Mouse (Mus musculus) cerebellum, adult (tissue): ENCODE results near the gene Parp3.

Experiments
- ATAC-seq: cut with Nextera tagmentation; 2 replicates; pipeline ENCODE4 v1.9.2; 2017; ENCODE audit warnings: mild to moderate bottlenecking, moderate library complexity, mixed read lengths; ENCODE audit not compliant: insufficient number of reproducible peaks, low FRiP score, low TSS enrichment

Gene Parp3

DNA sequence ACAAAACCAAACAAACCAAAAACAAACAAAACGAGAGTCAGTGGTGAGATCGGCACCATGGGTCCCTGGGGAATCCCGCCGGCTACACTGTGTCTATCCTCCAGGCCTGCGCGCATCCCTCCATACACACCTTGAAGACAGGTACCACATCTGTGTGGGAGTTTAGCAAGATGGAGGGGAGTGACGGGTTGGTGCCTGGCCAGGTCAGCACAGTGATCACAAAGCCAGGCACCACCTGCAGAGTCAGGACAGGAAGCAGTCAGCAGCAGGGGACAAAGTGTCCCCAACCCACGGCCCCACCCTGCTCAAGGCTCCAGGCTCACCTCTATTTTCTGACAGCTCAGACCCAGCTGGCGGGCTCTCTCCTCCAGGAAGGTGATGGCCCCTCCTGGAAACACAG, 40.2 kb downstream of the Parp3 start:
- no peak for ATAC-seq

DNA sequence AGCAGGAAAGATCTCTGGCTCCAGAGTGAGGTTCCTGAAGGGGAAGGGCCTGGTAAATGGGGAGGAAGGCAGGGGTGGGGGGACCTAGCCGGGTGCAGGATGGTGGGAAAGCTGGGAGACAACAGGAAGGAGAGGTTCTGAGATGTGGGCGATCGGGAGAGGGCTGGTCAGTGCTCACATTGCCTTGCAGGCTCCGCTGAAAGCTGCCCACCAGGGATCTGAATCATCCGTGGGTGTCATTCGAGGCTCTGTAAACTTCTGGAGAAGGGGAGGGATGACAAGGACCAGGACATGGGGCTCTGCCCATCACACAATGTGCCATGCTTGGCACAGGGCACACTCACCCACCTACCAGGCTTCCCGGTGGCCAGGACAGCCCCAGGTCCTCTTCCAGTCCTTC, 43.4 kb downstream of the Parp3 start:
- ATAC-seq: no peak

DNA sequence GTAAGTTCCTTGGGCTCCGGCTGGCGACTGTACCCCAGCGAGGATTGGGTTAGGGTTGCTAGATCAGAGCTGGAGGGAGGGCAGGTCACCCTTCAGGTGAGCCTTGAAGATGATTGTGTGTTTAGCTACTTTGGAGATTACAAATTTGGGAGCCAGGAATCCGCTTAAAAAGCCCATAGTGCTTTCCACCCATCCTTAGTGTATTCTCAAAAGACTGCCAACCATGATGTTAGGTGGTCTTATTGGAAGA, 46.8 kb downstream of the Parp3 start:
- no peak for ATAC-seq

DNA sequence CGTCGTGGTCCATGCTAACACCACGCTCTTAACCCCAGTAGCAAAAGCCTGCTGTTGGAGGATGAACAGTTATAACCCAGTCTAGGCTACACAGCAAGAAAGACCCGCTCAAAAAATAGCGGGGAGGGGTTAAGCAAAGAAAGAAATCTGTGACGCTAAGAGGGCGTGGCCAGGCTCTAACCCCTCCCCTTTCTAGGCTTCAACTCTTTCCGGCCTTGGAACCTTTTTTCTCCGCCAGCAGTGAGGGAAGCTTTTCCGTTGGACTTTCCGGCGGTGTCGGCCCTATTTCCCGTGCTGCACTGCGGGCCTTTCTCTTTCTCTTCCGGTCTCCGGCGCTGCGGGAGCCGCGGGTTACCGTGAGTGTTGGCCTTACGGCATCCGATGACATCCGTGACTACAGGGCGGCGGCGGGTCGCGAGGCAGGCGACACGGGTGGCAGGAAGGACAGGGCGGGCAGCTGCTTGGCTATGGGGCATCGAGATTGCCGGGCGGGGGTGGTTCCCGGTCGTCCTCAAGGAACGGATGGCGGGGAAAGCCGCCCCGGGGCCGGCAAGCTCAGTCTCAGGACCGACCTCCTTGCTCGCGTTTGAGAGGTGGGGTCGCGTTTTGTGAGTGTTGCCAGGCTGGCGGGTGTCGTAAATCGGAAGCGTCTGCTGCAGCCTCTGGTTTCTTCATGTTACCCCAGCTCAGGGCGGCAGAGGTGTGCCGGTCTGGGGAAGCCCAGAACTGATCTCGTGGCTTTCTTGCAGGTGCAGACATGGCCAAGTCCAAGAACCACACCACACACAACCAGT, 47.3 kb downstream of the Parp3 start, which contains the start of gene Rpl29:
Rpl29 (plus strand) TSS at position 234 of the 794 bp plus-strand sequence.
- ATAC-seq: peak; percentile 85

DNA sequence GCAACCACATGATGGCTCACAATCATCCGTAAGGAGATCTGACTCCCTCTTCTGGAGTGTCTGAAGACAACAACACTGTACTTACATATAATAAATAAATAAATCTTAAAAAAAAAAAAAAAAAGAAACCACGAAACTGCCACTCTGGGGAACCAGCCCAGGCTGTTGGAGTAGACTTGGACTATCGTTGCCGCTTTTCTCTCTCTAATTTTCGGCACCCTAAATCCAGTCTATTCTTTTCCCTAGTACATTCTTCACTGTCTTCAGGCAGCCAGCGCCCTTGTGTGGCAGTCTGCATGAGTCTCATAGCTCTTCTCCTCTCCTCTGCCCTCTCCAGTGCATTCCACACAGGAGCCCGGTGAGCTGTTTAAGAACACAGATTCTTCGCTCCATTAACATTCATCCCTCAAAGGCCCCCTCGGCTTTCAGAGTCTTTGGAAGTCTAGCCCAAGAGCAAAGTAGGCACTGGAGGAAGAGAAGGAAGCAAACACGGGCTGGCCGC, 48.0 kb downstream of the Parp3 start:
- peak; percentile 33; the same call in 1 of the 2 replicates for ATAC-seq

DNA sequence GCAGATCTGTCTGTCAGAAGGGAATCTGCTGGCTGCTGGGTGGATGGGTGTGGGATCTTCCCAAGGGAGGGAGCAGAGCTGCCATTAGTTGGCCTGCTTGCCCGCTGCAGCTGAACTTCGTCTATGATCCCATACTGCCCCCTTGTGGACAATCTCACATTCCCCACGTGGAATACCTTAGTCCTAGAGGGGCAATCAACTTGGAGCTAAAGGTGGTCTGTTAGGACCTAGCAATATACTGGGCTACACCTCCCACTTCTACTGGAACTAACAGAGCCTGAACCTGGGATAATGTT, 54.9 kb downstream of the Parp3 start:
- ATAC-seq: peak; percentile 65; the same call in 1 of the 2 replicates

DNA sequence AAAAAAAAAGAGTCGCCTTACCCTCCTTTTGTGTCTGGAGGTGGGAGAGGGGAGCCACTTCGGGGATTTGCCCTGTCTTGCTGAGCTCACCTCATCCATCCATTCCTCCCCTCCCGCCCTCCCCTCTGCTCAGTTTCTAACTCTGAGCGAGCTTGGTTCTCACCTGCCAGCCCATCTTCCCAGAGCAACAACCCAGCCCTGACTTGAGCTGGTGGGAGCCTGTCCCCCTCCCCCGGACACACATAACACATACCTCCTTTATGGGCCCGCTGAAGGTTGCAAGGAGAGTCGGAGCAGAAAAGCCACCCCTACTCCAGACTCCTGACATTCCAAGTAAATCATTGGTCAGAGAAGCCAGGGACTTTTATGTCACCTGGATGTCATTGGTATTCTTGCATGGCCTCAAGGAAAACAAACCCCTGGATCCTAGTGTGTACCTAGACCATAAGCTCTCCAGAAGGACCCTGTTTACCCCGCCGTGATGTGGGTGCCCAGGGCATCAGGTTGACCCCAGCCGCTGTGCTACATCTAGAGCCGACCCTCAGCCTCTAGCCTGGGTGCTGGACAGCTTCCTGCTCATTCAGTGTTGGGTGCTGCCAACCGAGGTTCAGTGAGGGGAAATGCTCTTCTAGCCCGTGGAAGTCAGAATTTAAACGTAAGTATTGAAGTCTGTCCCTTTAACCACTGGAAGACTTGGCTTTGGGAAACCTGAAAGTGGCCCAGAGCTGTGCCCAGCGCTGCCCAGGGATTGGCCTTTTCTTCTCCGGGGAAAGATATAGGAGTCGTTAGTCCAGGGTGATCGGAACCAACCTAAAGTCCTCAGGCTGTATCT, 55.5 kb downstream of the Parp3 start:
- no peak for ATAC-seq

DNA sequence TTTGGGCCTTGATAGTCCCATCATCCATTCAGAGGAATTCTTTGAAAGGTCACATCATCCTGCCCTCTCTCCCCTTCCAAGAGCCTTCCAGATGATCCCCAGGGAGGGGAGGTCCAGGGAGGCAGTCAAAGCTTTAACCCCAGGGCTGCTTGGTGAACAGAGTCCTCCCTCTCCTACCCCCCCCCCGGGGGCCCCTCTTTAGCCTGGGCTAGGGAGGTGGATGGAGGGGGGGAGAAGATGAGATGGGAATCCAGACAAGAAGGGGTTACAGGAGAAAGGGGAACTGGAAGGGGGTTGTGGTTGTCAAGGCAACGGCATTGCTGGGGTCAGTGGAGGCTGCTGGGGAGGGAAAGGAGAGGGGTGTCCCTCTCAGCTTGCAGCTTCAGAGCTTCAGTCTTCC, 56.1 kb downstream of the Parp3 start:
- no peak for ATAC-seq
